Mouse (Mus musculus) forebrain, embryonic 13.5 days (tissue): ENCODE data around the gene Ppfia2. TPM values are rescaled to one million over a fixed set of nuclear protein-coding genes. Genes with fewer than 3 reads are reported as not detected.

Source experiments
- ATAC-seq: fragments of 200-750 bp; cut with Nextera tagmentation; 2 replicates; pipeline ENCODE4 v1.8.0; 2017
- H3K27ac ChIP-seq: fragments of 300-500 bp; sonication (generic); 2 replicates; pipeline ENCODE4 v1.5.1; 2015; ENCODE audit warnings: inconsistent platforms, mild to moderate bottlenecking, moderate library complexity
- H3K27me3 ChIP-seq: fragments of 300-500 bp; sonication (generic); 2 replicates; pipeline ENCODE4 v1.6.1; 2015; ENCODE audit warnings: mild to moderate bottlenecking, inconsistent platforms
- H3K36me3 ChIP-seq: fragments of 300-500 bp; sonication (generic); 2 replicates; pipeline ENCODE4 v1.6.1; 2015; ENCODE audit warnings: mild to moderate bottlenecking, inconsistent platforms; ENCODE audit not compliant: poor library complexity, severe bottlenecking
- H3K4me1 ChIP-seq: fragments of 300-500 bp; sonication (generic); 2 replicates; pipeline ENCODE4 v1.6.1; 2015; ENCODE audit warnings: inconsistent platforms
- H3K4me2 ChIP-seq: fragments of 300-500 bp; sonication (generic); 2 replicates; pipeline ENCODE4 v1.6.1; 2015; ENCODE audit warnings: inconsistent platforms, mild to moderate bottlenecking, moderate library complexity
- H3K4me3 ChIP-seq: fragments of 300-500 bp; sonication (generic); 2 replicates; pipeline ENCODE4 v1.5.1; 2015; ENCODE audit warnings: mild to moderate bottlenecking, inconsistent platforms
- H3K9ac ChIP-seq: fragments of 300-500 bp; sonication (generic); 2 replicates; pipeline ENCODE4 v1.6.1; 2015; ENCODE audit warnings: mild to moderate bottlenecking, inconsistent platforms
- H3K9me3 ChIP-seq: fragments of 300-500 bp; sonication (generic); replicated peaks from 2 replicates; pipeline ENCODE4 v1.6.1; 2016; ENCODE audit warnings: inconsistent platforms
- WGBS: fragments of 180-500 bp; shearing (Covaris S2); methylation state at CpG from one replicate; pipeline ENCODE4 v1.1.7; 2015; 5-methylcytosine and 5-hydroxymethylcytosine counted together
- polyA plus RNA-seq: library from polyadenylated mRNA; unstranded; fragments of >200 nt; fragmentation: Nextera tagmentation; extraction: Ambion mirVana; gene quantifications from 2 replicates; pipeline ENCODE4 v1.2.1, GENCODE M21; 2015

Ppfia2 gene
- polyA plus RNA-seq, 1 experiment from 2014 or later, result 16.2 TPM

GRCm38 (mm10) chr10:106870233-106870632, 400.1 kb downstream of the Ppfia2 start:
- Histone ChIP-seq H3K36me3 (no peaks in the 10 kb centered on the region), H3K9me3 (no peaks in the 10 kb centered on the region), H3K4me3 (no peak overlapping the region), H3K27me3 (no peaks in the 10 kb centered on the region), H3K4me2 (no peak overlapping the region), H3K27ac (no peak overlapping the region), H3K9ac (no peak overlapping the region), H3K4me1 (no peaks in the 10 kb centered on the region)
- no peak for ATAC-seq
- 82% methylated on average over 4 of the region's 4 CpGs for WGBS

- Histone ChIP-seq H3K9me3 (no peaks in the 10 kb centered on the region), H3K27me3 (no peaks in the 10 kb centered on the region), H3K36me3 (no peaks in the 10 kb centered on the region), H3K4me3 (no peak overlapping the region), H3K4me1 (no peaks in the 10 kb centered on the region), H3K4me2 (no peak overlapping the region), H3K27ac (no peak overlapping the region), H3K9ac (no peak overlapping the region)
- no peak for ATAC-seq
- 87% methylated on average over 3 of the region's 3 CpGs for WGBS
Measured at GRCm38 (mm10) chr10:106871847-106872246, 401.7 kb downstream of the Ppfia2 start.

GRCm38 (mm10) chr10:106872714-106873113, 402.6 kb downstream of the Ppfia2 start:
- ATAC-seq, result no peak
- no peaks in the 10 kb centered on the region for H3K4me1 ChIP-seq
- H3K27ac ChIP-seq, result no peak overlapping the region
- no peaks in the 10 kb centered on the region for H3K27me3 ChIP-seq
- H3K9ac ChIP-seq, result no peak overlapping the region
- no peaks in the 10 kb centered on the region for H3K36me3 ChIP-seq
- no peak overlapping the region for H3K4me2 ChIP-seq
- WGBS, result 48% methylated on average over 1 of the region's 1 CpGs
- no peaks in the 10 kb centered on the region for H3K9me3 ChIP-seq
- H3K4me3 ChIP-seq, result no peak overlapping the region

GRCm38 (mm10) chr10:106881330-106881729, 411.2 kb downstream of the Ppfia2 start:
- Histone ChIP-seq H3K4me3 (no peak overlapping the region), H3K9ac (no peak overlapping the region), H3K36me3 (no peaks in the 10 kb centered on the region), H3K9me3 (no peaks in the 10 kb centered on the region), H3K4me1 (no peaks in the 10 kb centered on the region), H3K27ac (no peak overlapping the region), H3K27me3 (no peaks in the 10 kb centered on the region), H3K4me2 (no peak overlapping the region)
- 35% methylated on average over 3 of the region's 3 CpGs for WGBS
- no peak for ATAC-seq

GRCm38 (mm10) chr10:106896351-106896750, 426.2 kb downstream of the Ppfia2 start:
- H3K9ac ChIP-seq, result no peak overlapping the region
- no peak for ATAC-seq
- WGBS, result 43% methylated on average over 13 of the region's 13 CpGs

GRCm38 (mm10) chr10:106910108-106910507, 440.0 kb downstream of the Ppfia2 start:
- Histone ChIP-seq H3K9me3 (no peaks in the 10 kb centered on the region), H3K27ac (no peak overlapping the region; the same call in 1 of the 2 replicates), H3K36me3 (no peaks in the 10 kb centered on the region; the same call in 1 of the 2 replicates), H3K4me3 (no peak overlapping the region), H3K4me1 (no peaks in the 10 kb centered on the region), H3K9ac (no peak overlapping the region), H3K4me2 (no peak overlapping the region), H3K27me3 (no peaks in the 10 kb centered on the region)
- 26% methylated on average over 3 of the region's 3 CpGs for WGBS
- ATAC-seq, result peak; percentile 69; the same call in 1 of the 2 replicates

More at GRCm38 (mm10) chr10:106896351-106896750, 426.2 kb downstream of the Ppfia2 start:
- H3K9me3 ChIP-seq, result no peaks in the 10 kb centered on the region
- H3K4me3 ChIP-seq, result no peak overlapping the region
- H3K4me2 ChIP-seq, result no peak overlapping the region
- no peak overlapping the region for H3K27ac ChIP-seq
- H3K27me3 ChIP-seq, result no peaks in the 10 kb centered on the region
- H3K4me1 ChIP-seq, result no peaks in the 10 kb centered on the region
- H3K36me3 ChIP-seq, result no peaks in the 10 kb centered on the region

- peak; percentile 51; the same call in 1 of the 2 replicates for ATAC-seq
- no peaks in the 10 kb centered on the region; the same call in 1 of the 2 replicates for H3K36me3 ChIP-seq
- no peak overlapping the region for H3K9ac ChIP-seq
- no peak overlapping the region for H3K27ac ChIP-seq
- H3K9me3 ChIP-seq, result no peaks in the 10 kb centered on the region
- H3K27me3 ChIP-seq, result no peaks in the 10 kb centered on the region
- H3K4me1 ChIP-seq, result no peaks in the 10 kb centered on the region
- no peak overlapping the region for H3K4me3 ChIP-seq
- H3K4me2 ChIP-seq, result no peak overlapping the region
- WGBS, result 48% methylated on average over 1 of the region's 2 CpGs
Measured at GRCm38 (mm10) chr10:106913032-106913431, 442.9 kb downstream of the Ppfia2 start.

- Histone ChIP-seq H3K9me3 (no peaks in the 10 kb centered on the region), H3K36me3 (no peaks in the 10 kb centered on the region; the same call in 1 of the 2 replicates), H3K4me2 (no peak overlapping the region), H3K4me3 (no peak overlapping the region), H3K4me1 (no peaks in the 10 kb centered on the region), H3K27ac (no peak overlapping the region), H3K9ac (no peak overlapping the region), H3K27me3 (no peaks in the 10 kb centered on the region)
- no peak for ATAC-seq
Measured at GRCm38 (mm10) chr10:106914275-106914674, 444.1 kb downstream of the Ppfia2 start.

- no peak overlapping the region for H3K4me2 ChIP-seq
- H3K4me1 ChIP-seq, result no peaks in the 10 kb centered on the region
- no peaks in the 10 kb centered on the region for H3K27me3 ChIP-seq
- H3K4me3 ChIP-seq, result no peak overlapping the region
- no peak overlapping the region for H3K9ac ChIP-seq
- no peak overlapping the region for H3K27ac ChIP-seq
- H3K36me3 ChIP-seq, result no peaks in the 10 kb centered on the region; the same call in 1 of the 2 replicates
- no peak for ATAC-seq
- no peaks in the 10 kb centered on the region for H3K9me3 ChIP-seq
Measured at GRCm38 (mm10) chr10:106914822-106915221, 444.7 kb downstream of the Ppfia2 start.

GRCm38 (mm10) chr10:106924334-106924733, 454.2 kb downstream of the Ppfia2 start:
- 86% methylated on average over 5 of the region's 5 CpGs for WGBS
- Histone ChIP-seq H3K27me3 (no peaks in the 10 kb centered on the region), H3K4me3 (no peak overlapping the region), H3K4me1 (peaks cover 6% of the 10 kb centered on the region), H3K27ac (no peak overlapping the region), H3K4me2 (no peak overlapping the region), H3K36me3 (no peaks in the 10 kb centered on the region), H3K9ac (no peak overlapping the region), H3K9me3 (no peaks in the 10 kb centered on the region; the same call in 1 of the 2 replicates)
- ATAC-seq, result peak; percentile 19; the same call in 1 of the 2 replicates

- no peak overlapping the region for H3K9ac ChIP-seq
- H3K27ac ChIP-seq, result no peak overlapping the region
- H3K36me3 ChIP-seq, result no peaks in the 10 kb centered on the region
- 90% methylated on average over 3 of the region's 3 CpGs for WGBS
- H3K4me3 ChIP-seq, result no peak overlapping the region
- no peaks in the 10 kb centered on the region for H3K27me3 ChIP-seq
- H3K4me2 ChIP-seq, result no peak overlapping the region
- no peak for ATAC-seq
- H3K4me1 ChIP-seq, result peaks cover 6% of the 10 kb centered on the region
- H3K9me3 ChIP-seq, result no peaks in the 10 kb centered on the region; the same call in 1 of the 2 replicates
Measured at GRCm38 (mm10) chr10:106924798-106925197, 454.7 kb downstream of the Ppfia2 start.

GRCm38 (mm10) chr10:106928576-106929332, 458.6 kb downstream of the Ppfia2 start:
- H3K27me3 ChIP-seq, result no peaks in the 10 kb centered on the region
- H3K4me3 ChIP-seq, result no peak overlapping the region
- H3K36me3 ChIP-seq, result no peaks in the 10 kb centered on the region
- no peak overlapping the region for H3K27ac ChIP-seq
- H3K4me1 ChIP-seq, result peaks cover 6% of the 10 kb centered on the region
- no peaks in the 10 kb centered on the region; the same call in 1 of the 2 replicates for H3K9me3 ChIP-seq
- H3K4me2 ChIP-seq, result no peak overlapping the region
- ATAC-seq, result peak; percentile 60
- H3K9ac ChIP-seq, result no peak overlapping the region
- 50% methylated on average over 9 of the region's 9 CpGs for WGBS
